Mouse (Mus musculus) neural tube, embryonic 13.5 days (tissue): Measurements from ENCODE around the gene Dkk3. TPM values are rescaled to one million over a fixed set of nuclear protein-coding genes. Genes with fewer than 3 reads are reported as not detected.
"Not testable (repeated sequence)": the region's sequence is repeated elsewhere in the genome, so short reads cannot be mapped to it uniquely, and the experiment has no call there.

Source experiments
- ATAC-seq: fragments of 200-750 bp; cut with Nextera tagmentation; 2 replicates; pipeline ENCODE4 v1.8.0; 2017; ENCODE audit warnings: low read depth, mild to moderate bottlenecking, moderate TSS enrichment, moderate library complexity
- H3K27ac ChIP-seq: fragments of 300-500 bp; sonication (generic); replicated peaks from 2 replicates; pipeline ENCODE4 v1.5.1; 2015; ENCODE audit warnings: moderate library complexity, mild to moderate bottlenecking, inconsistent platforms
- H3K27me3 ChIP-seq: fragments of 300-500 bp; sonication (generic); 2 replicates; pipeline ENCODE4 v1.6.1; 2015; ENCODE audit warnings: mild to moderate bottlenecking, inconsistent platforms
- H3K36me3 ChIP-seq: fragments of 300-500 bp; sonication (generic); 2 replicates; pipeline ENCODE4 v1.6.1; 2015; ENCODE audit warnings: mild to moderate bottlenecking, inconsistent platforms
- H3K4me1 ChIP-seq: fragments of 300-500 bp; sonication (generic); replicated peaks from 2 replicates; pipeline ENCODE4 v1.6.1; 2015; ENCODE audit warnings: inconsistent platforms
- H3K4me2 ChIP-seq: fragments of 300-500 bp; sonication (generic); 2 replicates; pipeline ENCODE4 v1.6.1; 2015; ENCODE audit warnings: inconsistent platforms, mild to moderate bottlenecking, moderate library complexity
- H3K4me3 ChIP-seq: fragments of 300-500 bp; sonication (generic); 2 replicates; pipeline ENCODE4 v1.5.1; 2015; ENCODE audit warnings: mild to moderate bottlenecking, inconsistent platforms
- H3K9ac ChIP-seq: fragments of 300-500 bp; sonication (generic); 2 replicates; pipeline ENCODE4 v1.6.1; 2015; ENCODE audit warnings: moderate library complexity, mild to moderate bottlenecking, inconsistent platforms
- H3K9me3 ChIP-seq: fragments of 300-500 bp; sonication (generic); 2 replicates; pipeline ENCODE4 v1.6.1; 2016; ENCODE audit warnings: inconsistent platforms
- WGBS: fragments of 180-500 bp; shearing (Covaris S2); methylation state at CpG from one replicate; pipeline ENCODE4 v1.1.7; 2015; 5-methylcytosine and 5-hydroxymethylcytosine counted together
- polyA plus RNA-seq: library from polyadenylated mRNA; unstranded; fragments of >200 nt; fragmentation: Nextera tagmentation; extraction: Ambion mirVana; gene quantifications from 2 replicates; pipeline ENCODE4 v1.2.1, GENCODE M21; 2015

The Dkk3 gene
- polyA plus RNA-seq, 1 experiment from 2014 or later: 22.5 TPM

DNA sequence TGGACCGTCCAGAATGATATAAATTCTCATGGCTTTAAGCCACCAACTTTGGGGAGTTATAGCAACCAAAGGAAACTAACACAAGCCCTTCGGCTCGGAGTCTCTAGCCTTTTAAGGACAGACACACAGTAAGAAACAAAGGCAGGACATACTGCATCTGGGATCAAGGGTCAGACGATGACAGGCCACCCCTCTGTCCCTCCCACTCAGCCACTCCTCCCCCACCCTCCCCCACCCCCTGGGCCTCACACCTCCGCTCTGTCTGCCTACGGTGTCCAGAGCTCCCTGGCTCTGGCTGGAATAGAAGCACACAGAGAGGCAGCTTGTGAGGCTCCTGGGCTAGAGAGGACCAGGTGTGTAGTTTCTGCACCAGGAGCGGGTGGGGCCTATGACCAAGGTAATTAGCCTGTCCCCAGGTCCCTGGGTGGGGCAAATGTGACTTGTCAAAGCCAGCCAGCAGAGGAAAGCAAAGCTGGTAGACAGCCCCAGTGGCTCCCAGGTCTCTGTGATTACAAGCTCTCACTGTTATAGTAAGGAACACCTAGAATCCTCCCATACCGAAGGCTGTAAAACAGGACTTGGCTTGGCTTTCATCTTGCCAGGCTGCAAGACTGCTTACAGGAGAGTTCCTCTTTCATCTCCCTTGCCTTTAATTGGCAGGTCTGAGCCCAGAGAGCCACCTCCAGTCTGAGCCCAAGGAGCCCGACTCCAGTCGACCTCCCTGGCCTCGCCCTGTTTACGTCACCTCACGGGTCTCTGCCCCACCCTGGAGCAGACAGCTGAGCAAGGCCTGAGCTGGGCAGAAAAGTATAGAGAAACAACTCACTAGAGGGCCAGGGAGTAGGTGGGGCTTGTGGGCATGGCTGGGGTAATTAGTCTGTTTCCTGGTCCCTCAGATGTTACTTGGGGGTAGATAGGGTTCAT, 28.9 kb upstream of the Dkk3 start:
- Histone ChIP-seq H3K4me1 (0 out of 2 replicates have a peak, but pooled peaks cover 3% of the 10 kb centered on the region), H3K9me3 (no peaks in the 10 kb centered on the region)
- 60% methylated on average over 13 of the region's 13 CpGs for WGBS

DNA sequence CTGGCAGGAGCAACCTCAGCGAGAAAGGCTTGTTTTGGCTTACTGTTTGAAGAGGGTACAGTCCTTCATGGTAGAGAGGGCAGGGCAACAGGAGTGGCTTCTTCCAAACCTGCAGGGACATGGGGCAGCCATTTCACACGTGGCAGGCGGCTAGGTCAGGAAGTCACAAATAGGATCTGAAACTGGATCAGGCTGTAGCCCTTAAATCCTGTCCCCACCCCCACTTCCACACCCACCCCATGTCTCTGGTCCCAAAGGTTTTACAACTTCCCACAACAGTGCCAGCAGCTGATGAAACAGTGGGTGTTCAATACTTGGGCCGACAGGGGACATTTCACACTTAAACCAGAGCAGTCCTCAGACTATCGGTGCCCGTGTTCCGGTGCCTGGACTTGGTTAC, 28.0 kb upstream of the Dkk3 start:
- H3K27me3 ChIP-seq: no peaks in the 10 kb centered on the region
- 86% methylated on average over 7 of the region's 7 CpGs for WGBS

More for the DNA sequence above, 28.9 kb upstream of the Dkk3 start:
- Histone ChIP-seq H3K36me3 (no peaks in the 10 kb centered on the region), H3K4me2 (no peak overlapping the region), H3K27ac (no peak overlapping the region), H3K4me3 (no peak overlapping the region), H3K27me3 (no peaks in the 10 kb centered on the region), H3K9ac (no peak overlapping the region)
- no peak for ATAC-seq

DNA sequence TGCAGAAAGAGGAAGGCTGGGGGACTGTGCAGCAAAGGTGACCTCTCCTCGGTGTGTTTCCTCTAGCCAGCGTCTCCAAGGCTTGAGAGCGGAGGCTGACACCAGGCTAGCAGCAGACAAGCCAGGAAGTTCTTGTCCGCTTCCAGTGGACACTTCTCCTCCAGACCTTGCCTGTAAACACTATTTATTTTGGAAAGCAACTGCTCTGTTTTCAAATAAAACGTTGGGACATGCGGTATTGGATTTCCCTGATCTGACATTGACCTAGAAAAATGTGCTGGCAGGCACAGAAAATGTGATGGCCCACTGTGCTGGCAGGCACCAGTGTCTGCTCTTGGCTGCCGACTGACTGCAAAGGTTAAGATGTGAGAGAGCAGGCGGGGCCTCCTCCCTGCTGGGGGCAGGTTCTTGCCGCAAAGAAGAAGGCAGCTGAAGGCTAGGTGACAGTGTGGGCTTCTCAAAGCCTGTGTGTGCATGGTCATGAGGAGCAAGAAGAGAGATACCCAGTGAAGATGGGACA, 26.4 kb upstream of the Dkk3 start:
- no peaks in the 10 kb centered on the region; the same call in 1 of the 2 replicates for H3K4me1 ChIP-seq
- H3K36me3 ChIP-seq: no peaks in the 10 kb centered on the region
- no peak for ATAC-seq
- no peak overlapping the region for H3K4me2 ChIP-seq
- no peaks in the 10 kb centered on the region for H3K27me3 ChIP-seq
- 74% methylated on average over 9 of the region's 9 CpGs for WGBS
- H3K4me3 ChIP-seq: no peak overlapping the region
- no peaks in the 10 kb centered on the region for H3K9me3 ChIP-seq
- H3K27ac ChIP-seq: no peak overlapping the region
- H3K9ac ChIP-seq: no peak overlapping the region

More for the DNA sequence above, 28.0 kb upstream of the Dkk3 start:
- H3K9ac ChIP-seq: no peak overlapping the region
- no peak overlapping the region for H3K4me3 ChIP-seq
- no peak overlapping the region for H3K4me2 ChIP-seq
- no peaks in the 10 kb centered on the region for H3K36me3 ChIP-seq
- no peak overlapping the region for H3K27ac ChIP-seq
- ATAC-seq: no peak
- H3K9me3 ChIP-seq: no peaks in the 10 kb centered on the region
- no peaks in the 10 kb centered on the region for H3K4me1 ChIP-seq

DNA sequence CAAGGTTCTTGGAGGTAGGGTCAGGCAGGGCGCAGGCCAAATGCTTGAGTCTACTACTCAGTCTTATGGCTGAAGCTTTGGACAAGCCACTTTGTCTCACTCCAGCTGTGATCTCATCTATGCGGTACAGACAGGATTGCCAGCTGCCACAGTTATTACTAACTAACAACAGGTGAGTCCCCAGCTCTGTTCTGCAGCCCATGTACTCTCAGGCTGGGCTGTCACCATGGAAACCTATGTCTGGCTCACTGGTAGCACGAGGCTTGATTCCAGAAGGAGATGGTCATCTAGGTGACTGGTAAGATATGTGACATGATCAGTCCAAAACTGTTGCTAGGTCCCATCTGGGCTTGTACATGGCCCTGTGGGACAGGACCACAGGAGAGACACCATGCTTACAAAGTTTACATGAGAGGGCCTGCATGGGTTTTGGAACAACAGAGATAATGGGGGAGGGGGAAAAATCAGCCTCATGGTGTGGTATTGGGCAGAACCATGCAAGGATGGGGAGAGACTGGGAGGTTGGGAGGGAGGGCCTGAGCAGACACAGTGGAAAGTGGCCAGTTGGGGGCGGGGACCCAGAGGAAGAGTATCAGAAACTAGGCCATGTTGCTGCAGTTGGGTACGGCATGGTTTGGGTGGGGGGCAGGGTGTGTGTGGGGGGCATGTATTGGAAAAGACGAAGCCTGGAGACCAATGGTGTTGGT, 25.8 kb upstream of the Dkk3 start:
- H3K27me3 ChIP-seq: no peaks in the 10 kb centered on the region
- no peak for ATAC-seq
- 89% methylated on average over 6 of the region's 6 CpGs for WGBS
- H3K4me1 ChIP-seq: no peaks in the 10 kb centered on the region; the same call in 1 of the 2 replicates
- no peak overlapping the region for H3K4me3 ChIP-seq
- H3K4me2 ChIP-seq: no peak overlapping the region
- H3K9me3 ChIP-seq: no peaks in the 10 kb centered on the region
- no peak overlapping the region for H3K9ac ChIP-seq
- no peak overlapping the region for H3K27ac ChIP-seq
- H3K36me3 ChIP-seq: no peaks in the 10 kb centered on the region

DNA sequence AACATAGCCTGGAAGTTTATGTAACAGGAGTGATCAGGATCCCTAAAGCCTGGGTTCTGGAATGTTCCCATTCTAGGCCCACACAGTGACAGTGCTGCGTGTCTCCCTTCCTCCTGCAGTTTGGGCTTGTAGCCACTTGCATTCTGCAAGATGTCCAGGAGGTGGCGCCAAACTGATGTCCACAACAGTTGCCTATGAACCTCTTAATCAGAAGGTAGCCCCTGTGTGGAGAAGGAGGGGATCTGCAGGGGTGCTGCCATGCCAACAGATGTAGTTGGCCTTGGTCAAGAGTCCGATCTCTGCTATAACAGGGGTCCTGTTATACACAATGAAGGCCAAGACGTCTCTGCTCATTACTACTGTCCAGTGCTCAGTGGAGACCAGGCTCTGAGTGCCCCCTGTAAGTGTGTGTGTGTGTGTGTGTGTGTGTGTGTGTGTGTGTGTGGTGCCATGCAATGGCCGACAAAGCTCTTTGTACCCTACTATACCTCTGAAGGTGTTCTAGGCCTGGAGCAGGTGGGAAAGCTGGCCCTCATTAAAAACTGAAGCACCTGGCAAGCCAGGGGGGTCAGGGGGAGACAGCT, 24.5 kb upstream of the Dkk3 start:
- H3K4me3 ChIP-seq: no peak overlapping the region
- no peak overlapping the region for H3K27ac ChIP-seq
- H3K9me3 ChIP-seq: no peaks in the 10 kb centered on the region
- H3K9ac ChIP-seq: no peak overlapping the region
- H3K27me3 ChIP-seq: no peaks in the 10 kb centered on the region
- H3K4me1 ChIP-seq: no peaks in the 10 kb centered on the region; the same call in 1 of the 2 replicates
- 40% methylated on average over 5 of the region's 5 CpGs for WGBS
- H3K4me2 ChIP-seq: no peak overlapping the region
- peak; percentile 27 for ATAC-seq
- H3K36me3 ChIP-seq: no peaks in the 10 kb centered on the region

DNA sequence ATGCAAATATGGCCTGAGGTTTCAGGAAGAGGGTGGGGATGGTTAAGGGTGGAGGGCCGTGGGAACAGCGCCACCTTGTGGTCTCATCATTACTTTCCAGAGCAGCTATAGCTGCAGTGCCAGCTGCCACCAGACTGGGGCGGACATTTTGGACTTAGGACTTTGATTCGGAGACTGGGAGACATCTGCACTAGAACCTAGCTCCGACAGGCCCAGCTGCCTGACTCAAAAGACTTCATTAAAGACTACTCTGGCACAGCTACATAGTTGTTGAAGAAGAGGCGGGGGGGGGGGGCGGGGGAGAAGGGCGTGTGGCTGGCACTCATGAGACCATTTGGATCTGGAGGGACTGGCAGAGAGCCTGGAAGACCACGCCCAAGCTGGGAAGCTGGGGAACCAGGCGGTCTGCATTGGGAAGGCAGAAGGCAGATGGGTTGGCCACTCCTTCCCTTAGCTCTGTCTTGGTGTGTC, 21.4 kb upstream of the Dkk3 start:
- no peak overlapping the region for H3K27ac ChIP-seq
- no peaks in the 10 kb centered on the region for H3K36me3 ChIP-seq
- ATAC-seq: peak; percentile 82
- H3K4me3 ChIP-seq: no peak overlapping the region
- H3K4me2 ChIP-seq: peak overlapping the region; percentile 24; the same call in 1 of the 2 replicates
- H3K9ac ChIP-seq: no peak overlapping the region
- H3K9me3 ChIP-seq: no peaks in the 10 kb centered on the region
- H3K4me1 ChIP-seq: no peaks in the 10 kb centered on the region; the same call in 1 of the 2 replicates
- 11% methylated on average over 10 of the region's 10 CpGs for WGBS
- H3K27me3 ChIP-seq: no peaks in the 10 kb centered on the region

DNA sequence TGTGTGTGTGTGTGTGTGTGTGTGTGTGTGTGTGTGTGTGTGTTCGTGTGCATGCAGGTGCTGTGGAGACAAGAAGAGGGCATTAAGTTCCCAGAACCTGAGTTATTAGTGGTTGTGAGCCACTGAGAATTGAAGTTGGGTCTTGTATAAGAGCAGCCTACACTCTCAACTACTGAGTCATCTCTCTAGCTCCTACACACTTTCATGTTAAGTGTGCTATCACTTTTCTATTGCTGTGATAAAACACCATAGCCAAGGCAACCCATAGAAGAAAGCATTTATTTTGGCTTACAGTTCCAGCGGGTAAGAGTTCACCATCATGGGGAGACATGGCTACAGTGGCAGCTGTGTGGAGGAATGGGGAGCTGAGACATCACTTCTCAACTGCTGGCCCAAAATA, 17.8 kb upstream of the Dkk3 start:
- Histone ChIP-seq H3K27ac (no peak overlapping the region), H3K9ac (no peak overlapping the region), H3K4me1 (no peaks in the 10 kb centered on the region; the same call in 1 of the 2 replicates), H3K27me3 (no peaks in the 10 kb centered on the region), H3K36me3 (no peaks in the 10 kb centered on the region), H3K9me3 (no peaks in the 10 kb centered on the region), H3K4me2 (no peak overlapping the region), H3K4me3 (no peak overlapping the region)
- 87% methylated on average over 2 of the region's 2 CpGs for WGBS
- no peak for ATAC-seq

DNA sequence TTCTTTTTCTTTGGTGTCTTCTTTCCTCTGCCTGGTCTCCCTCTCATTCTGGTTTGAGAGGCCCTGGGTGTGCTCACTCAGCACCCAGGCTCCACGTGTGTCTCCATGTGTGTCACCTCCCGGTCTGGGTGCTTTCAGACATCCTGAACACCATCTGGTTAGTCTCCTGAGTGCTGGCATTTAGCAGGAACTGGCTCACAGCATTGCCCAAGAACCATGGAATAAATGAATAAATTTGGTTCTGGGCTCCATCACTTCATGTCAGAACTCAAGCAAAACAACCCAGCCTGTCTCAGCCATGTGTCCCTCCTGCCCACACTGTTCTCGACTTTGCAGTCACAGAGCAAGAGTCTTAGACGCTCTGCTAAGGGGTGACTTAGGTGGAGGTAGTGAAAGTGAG, 13.8 kb upstream of the Dkk3 start:
- peaks cover 14% of the 10 kb centered on the region for H3K4me1 ChIP-seq
- no peak overlapping the region for H3K4me3 ChIP-seq
- H3K27me3 ChIP-seq: no peaks in the 10 kb centered on the region
- H3K36me3 ChIP-seq: no peaks in the 10 kb centered on the region
- H3K4me2 ChIP-seq: no peak overlapping the region
- no peak for ATAC-seq
- no peak overlapping the region for H3K9ac ChIP-seq
- 69% methylated on average over 4 of the region's 4 CpGs for WGBS
- H3K27ac ChIP-seq: no peak overlapping the region
- no peaks in the 10 kb centered on the region for H3K9me3 ChIP-seq

DNA sequence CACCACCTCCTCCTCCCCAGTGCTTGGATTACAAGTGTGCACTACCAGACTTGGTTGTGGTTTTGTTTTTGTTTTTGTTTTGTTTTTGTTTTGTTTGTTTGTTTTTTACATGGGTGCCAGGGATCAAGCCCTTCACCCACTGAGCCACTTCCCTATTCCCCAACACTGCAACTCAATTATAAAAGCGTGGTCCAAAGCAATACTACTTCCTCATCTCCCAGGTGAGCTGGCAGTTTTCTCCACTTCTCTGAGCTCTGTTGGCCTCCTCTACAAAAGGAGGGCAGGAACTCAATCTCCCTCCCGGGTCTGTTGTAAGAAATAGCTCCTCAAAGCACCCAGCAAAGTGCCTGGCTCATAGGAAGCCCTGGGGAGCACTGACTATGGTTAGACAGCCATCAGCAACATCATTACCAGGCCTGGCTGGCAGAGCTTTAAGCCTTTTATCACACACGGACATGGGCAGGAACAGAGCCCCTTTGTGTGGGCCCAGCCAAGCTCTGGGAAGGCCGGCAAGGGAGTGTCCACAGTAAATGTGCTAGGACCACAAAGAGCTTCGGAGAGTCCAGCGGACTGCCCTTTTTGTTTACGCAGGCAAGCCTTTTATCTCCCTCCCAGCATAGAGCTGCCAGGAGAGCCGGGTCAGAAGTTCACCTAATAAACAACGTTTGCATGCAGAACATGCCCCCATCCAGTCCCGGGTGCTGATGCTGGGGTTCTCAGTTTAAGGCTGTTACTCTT, 11.3 kb upstream of the Dkk3 start:
- peaks cover 14% of the 10 kb centered on the region for H3K4me1 ChIP-seq
- H3K4me3 ChIP-seq: no peak overlapping the region
- 11% methylated on average over 10 of the region's 10 CpGs for WGBS
- peak; percentile 86 for ATAC-seq
- H3K9me3 ChIP-seq: no peaks in the 10 kb centered on the region
- H3K4me2 ChIP-seq: no peak overlapping the region
- H3K27me3 ChIP-seq: no peaks in the 10 kb centered on the region
- peak overlapping the region; percentile 49 for H3K27ac ChIP-seq
- no peaks in the 10 kb centered on the region for H3K36me3 ChIP-seq
- H3K9ac ChIP-seq: no peak overlapping the region

DNA sequence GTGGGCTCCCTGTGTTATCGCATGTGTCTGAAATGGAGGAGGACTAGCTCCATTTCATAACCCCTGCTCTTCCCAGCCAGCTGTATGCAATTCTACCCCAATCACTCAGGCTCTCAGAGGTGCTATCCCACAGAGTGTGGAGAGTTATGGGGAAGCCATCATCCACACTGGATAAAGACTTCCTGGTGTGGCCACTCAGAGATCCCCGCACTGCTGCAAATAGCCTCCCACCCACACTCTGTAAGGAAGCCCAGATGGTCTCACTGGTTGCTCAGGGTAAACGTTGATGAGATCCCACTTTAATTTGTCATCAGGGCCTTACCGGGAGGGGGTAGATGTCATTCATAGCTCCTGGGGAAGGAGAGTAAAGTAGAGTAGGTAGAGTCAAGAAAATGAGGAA, 6.7 kb upstream of the Dkk3 start:
- Histone ChIP-seq H3K9me3 (no peaks in the 10 kb centered on the region), H3K4me1 (peaks cover 10% of the 10 kb centered on the region), H3K36me3 (no peaks in the 10 kb centered on the region), H3K4me3 (no peak overlapping the region), H3K9ac (no peak overlapping the region), H3K27me3 (no peaks in the 10 kb centered on the region), H3K4me2 (no peak overlapping the region), H3K27ac (no peak overlapping the region)
- no peak for ATAC-seq
- WGBS: 79% methylated on average over 4 of the region's 4 CpGs

DNA sequence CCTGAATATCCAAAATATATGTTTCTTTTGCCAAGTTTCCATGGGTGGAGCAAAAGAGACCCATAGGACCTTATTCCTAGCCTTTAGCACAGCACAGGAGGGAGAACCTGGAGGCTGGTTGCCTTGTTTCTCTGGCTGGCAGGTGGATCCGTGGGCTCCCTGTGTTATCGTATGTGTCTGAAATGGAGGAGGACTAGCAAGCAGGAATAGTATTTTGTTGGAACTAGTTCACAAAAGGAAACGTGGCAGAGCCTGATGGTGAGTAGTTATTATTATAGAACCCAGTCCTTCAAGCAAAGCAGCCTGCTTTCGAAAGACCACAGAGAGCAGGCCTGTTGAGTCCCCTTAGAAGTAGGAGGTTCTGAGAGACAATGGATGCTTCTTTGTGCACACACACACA, 6.2 kb upstream of the Dkk3 start:
- H3K4me2 ChIP-seq, H3K9me3 ChIP-seq, ATAC-seq, H3K4me1 ChIP-seq, H3K36me3 ChIP-seq, H3K4me3 ChIP-seq, H3K9ac ChIP-seq, H3K27me3 ChIP-seq, H3K27ac ChIP-seq: not testable (repeated sequence)
- 92% methylated on average over 4 of the region's 4 CpGs for WGBS
